Mouse (Mus musculus): Measurements from ENCODE around the gene Ckm.

The Ckm gene

GRCm38 (mm10) chr7:19404476-19404875 is at the start of gene Ckm:
Gene Ckm (plus strand): TSS chr7:19404776.
- DNase-seq, result no peak

- DNase-seq, result no peak
Measured at GRCm38 (mm10) chr7:19354991-19355390, 49.6 kb upstream of the Ckm start.

GRCm38 (mm10) chr7:19356311-19356710 is 48.3 kb upstream of the Ckm start:
- DNase-seq, result no peak

GRCm38 (mm10) chr7:19357381-19358375 is 46.9 kb upstream of the Ckm start:
- DNase-seq, result no peak

- no peak for DNase-seq
Measured at GRCm38 (mm10) chr7:19358634-19359033, 45.9 kb upstream of the Ckm start.

GRCm38 (mm10) chr7:19359299-19359891 is 45.2 kb upstream of the Ckm start, which contains the start of the genes Cd3eap and Ppp1r13l:
Gene Cd3eap (minus strand): TSS chr7:19359483.
Gene Ppp1r13l (plus strand): TSS chr7:19359749.
- peak; percentile 85 to 88 for DNase-seq

- peak; percentile 79 to 82 for DNase-seq
Measured at GRCm38 (mm10) chr7:19359892-19360641, 44.5 kb upstream of the Ckm start.

- peak; percentile 96 to 97 for DNase-seq
Measured at GRCm38 (mm10) chr7:19360944-19361343, 43.6 kb upstream of the Ckm start.

GRCm38 (mm10) chr7:19361720-19362119 is 42.9 kb upstream of the Ckm start:
- DNase-seq, result peak; percentile 81 to 89

- DNase-seq, result no peak
Measured at GRCm38 (mm10) chr7:19362276-19362675, 42.3 kb upstream of the Ckm start.

- DNase-seq, result peak; percentile 82 to 87
Measured at GRCm38 (mm10) chr7:19363881-19364280, 40.7 kb upstream of the Ckm start.

- no peak for DNase-seq
Measured at GRCm38 (mm10) chr7:19365376-19365775, 39.2 kb upstream of the Ckm start.

- peak in 1 of 2 experiments; percentile 51 for DNase-seq
Measured at GRCm38 (mm10) chr7:19368380-19368779, 36.2 kb upstream of the Ckm start.

- DNase-seq, result no peak
Measured at GRCm38 (mm10) chr7:19369823-19370425, 34.7 kb upstream of the Ckm start.

GRCm38 (mm10) chr7:19373367-19373766 is 31.2 kb upstream of the Ckm start:
- no peak for DNase-seq

GRCm38 (mm10) chr7:19375368-19375767 is 29.2 kb upstream of the Ckm start:
- DNase-seq, result no peak

GRCm38 (mm10) chr7:19376019-19376418 is 28.6 kb upstream of the Ckm start:
- DNase-seq, result no peak

- no peak for DNase-seq
Measured at GRCm38 (mm10) chr7:19378049-19378448, 26.5 kb upstream of the Ckm start.

GRCm38 (mm10) chr7:19381377-19382165 is 23.0 kb upstream of the Ckm start, which contains the start of gene Ercc2:
Gene Ercc2 (plus strand): TSS chr7:19382010.
- DNase-seq, result peak; percentile 99

- DNase-seq, result no peak
Measured at GRCm38 (mm10) chr7:19382166-19382541, 22.4 kb upstream of the Ckm start.

- no peak for DNase-seq
Measured at GRCm38 (mm10) chr7:19383708-19384107, 20.9 kb upstream of the Ckm start.
